Mouse (Mus musculus) liver, embryonic 12.5 days (tissue): ENCODE results near the gene Sgms2. TPM values are rescaled to one million over a fixed set of nuclear protein-coding genes. Genes with fewer than 3 reads are reported as not detected.
A peak's percentile ranks its signal among the peaks of the same experiment; 100 is the strongest.

Source experiments
- ATAC-seq: fragments of 200-750 bp; cut with Nextera tagmentation; 2 replicates; pipeline ENCODE4 v1.8.0; 2017; ENCODE audit warnings: moderate number of reproducible peaks, mild to moderate bottlenecking, moderate library complexity
- H3K27ac ChIP-seq: fragments of 300-500 bp; sonication (generic); 2 replicates; pipeline ENCODE4 v1.5.1; 2016; ENCODE audit warnings: mild to moderate bottlenecking
- H3K27me3 ChIP-seq: fragments of 300-500 bp; sonication (generic); replicated peaks from 2 replicates; pipeline ENCODE4 v1.6.1; 2016; ENCODE audit warnings: mild to moderate bottlenecking, moderate library complexity
- H3K36me3 ChIP-seq: fragments of 300-500 bp; sonication (generic); 2 replicates; pipeline ENCODE4 v1.6.1; 2016; ENCODE audit warnings: mild to moderate bottlenecking, moderate library complexity
- H3K4me1 ChIP-seq: fragments of 300-500 bp; sonication (generic); 2 replicates; pipeline ENCODE4 v1.6.1; 2016
- H3K4me2 ChIP-seq: fragments of 300-500 bp; sonication (generic); 2 replicates; pipeline ENCODE4 v1.6.1; 2016; ENCODE audit warnings: mild to moderate bottlenecking, moderate library complexity
- H3K4me3 ChIP-seq: fragments of 300-500 bp; sonication (generic); 2 replicates; pipeline ENCODE4 v1.5.1; 2016; ENCODE audit warnings: mild to moderate bottlenecking, moderate library complexity
- H3K9ac ChIP-seq: fragments of 300-500 bp; sonication (generic); 2 replicates; pipeline ENCODE4 v1.6.1; 2016; ENCODE audit warnings: mild to moderate bottlenecking, moderate library complexity
- H3K9me3 ChIP-seq: fragments of 300-500 bp; sonication (generic); replicated peaks from 2 replicates; pipeline ENCODE4 v1.6.1; 2016; ENCODE audit warnings: mild to moderate bottlenecking, moderate library complexity
- WGBS: fragments of 180-500 bp; shearing (Covaris S2); methylation state at CpG from one replicate; pipeline ENCODE4 v1.1.7; 2016; ENCODE audit not compliant: insufficient replicate concordance; 5-methylcytosine and 5-hydroxymethylcytosine counted together
- polyA plus RNA-seq: library from polyadenylated mRNA; unstranded; fragments of >200 nt; fragmentation: Nextera tagmentation; extraction: Ambion mirVana; gene quantifications from 2 replicates; pipeline ENCODE4 v1.2.1, GENCODE M21; 2016

The Sgms2 gene
- polyA plus RNA-seq, 1 experiment from 2014 or later = 2.0 TPM

- Histone ChIP-seq H3K36me3 (no peaks in the 10 kb centered on the region), H3K4me3 (no peak overlapping the region), H3K27ac (no peak overlapping the region), H3K9ac (no peak overlapping the region), H3K27me3 (peaks cover 3% of the 10 kb centered on the region; the same call in 1 of the 2 replicates), H3K4me1 (no peaks in the 10 kb centered on the region), H3K4me2 (no peak overlapping the region), H3K9me3 (no peaks in the 10 kb centered on the region)
- WGBS = 67% methylated on average over 17 of the region's 17 CpGs
- no peak for ATAC-seq
Measured at GRCm38 (mm10) chr3:131481976-131482712, 9.1 kb downstream of the Sgms2 start.

GRCm38 (mm10) chr3:131480659-131481058 is 10.6 kb downstream of the Sgms2 start:
- no peaks in the 10 kb centered on the region for H3K36me3 ChIP-seq
- ATAC-seq = no peak
- no peak overlapping the region for H3K27ac ChIP-seq
- H3K4me2 ChIP-seq = no peak overlapping the region
- no peaks in the 10 kb centered on the region for H3K4me1 ChIP-seq
- 50% methylated on average over 3 of the region's 3 CpGs for WGBS
- H3K9ac ChIP-seq = no peak overlapping the region
- no peak overlapping the region for H3K4me3 ChIP-seq
- H3K9me3 ChIP-seq = no peaks in the 10 kb centered on the region
- no peaks in the 10 kb centered on the region for H3K27me3 ChIP-seq

GRCm38 (mm10) chr3:131479415-131479814 is 11.8 kb downstream of the Sgms2 start:
- 0 out of 2 replicates have a peak, but pooled peaks have one; percentile 8 for ATAC-seq
- Histone ChIP-seq H3K4me3 (no peak overlapping the region), H3K9ac (no peak overlapping the region), H3K9me3 (no peaks in the 10 kb centered on the region), H3K27ac (no peak overlapping the region), H3K4me1 (no peaks in the 10 kb centered on the region), H3K4me2 (no peak overlapping the region), H3K27me3 (no peaks in the 10 kb centered on the region), H3K36me3 (no peaks in the 10 kb centered on the region)
- whole genome bisulfite sequencing = 82% methylated on average over 3 of the region's 3 CpGs

GRCm38 (mm10) chr3:131476002-131476401 is 15.2 kb downstream of the Sgms2 start:
- Histone ChIP-seq H3K9me3 (no peaks in the 10 kb centered on the region), H3K36me3 (no peaks in the 10 kb centered on the region)

DNA sequence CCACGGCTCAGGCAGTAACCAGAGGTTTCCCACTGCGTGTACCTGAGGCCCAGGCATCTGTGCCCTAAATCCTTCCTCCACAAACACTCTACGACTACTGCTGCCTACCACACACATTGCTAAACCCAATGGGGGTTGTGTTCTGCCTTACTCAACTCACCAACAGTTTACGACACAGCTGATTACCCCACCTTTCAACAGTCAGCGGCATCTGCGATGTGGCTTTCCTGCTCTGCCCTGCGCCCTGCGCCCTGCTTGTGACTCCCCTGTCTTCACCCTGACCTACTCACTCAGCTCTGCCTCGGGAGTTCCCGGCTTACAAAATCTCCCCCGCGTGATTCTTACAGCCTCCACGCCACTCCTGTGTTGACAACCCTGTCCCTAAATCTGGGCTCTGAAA is 16.7 kb downstream of the Sgms2 start:
- Histone ChIP-seq H3K27ac (no peak overlapping the region), H3K9ac (no peak overlapping the region), H3K27me3 (no peaks in the 10 kb centered on the region), H3K9me3 (no peaks in the 10 kb centered on the region), H3K4me2 (no peak overlapping the region), H3K36me3 (no peaks in the 10 kb centered on the region), H3K4me3 (no peak overlapping the region), H3K4me1 (no peaks in the 10 kb centered on the region; the same call in 1 of the 2 replicates)
- 54% methylated on average over 13 of the region's 13 CpGs for WGBS
- no peak for ATAC-seq

More at GRCm38 (mm10) chr3:131476002-131476401, 15.2 kb downstream of the Sgms2 start:
- no peak for ATAC-seq
- Histone ChIP-seq H3K4me3 (no peak overlapping the region), H3K4me1 (no peaks in the 10 kb centered on the region), H3K9ac (no peak overlapping the region), H3K27me3 (no peaks in the 10 kb centered on the region), H3K4me2 (no peak overlapping the region), H3K27ac (no peak overlapping the region)
- WGBS = 66% methylated on average over 10 of the region's 10 CpGs

- H3K36me3 ChIP-seq = no peaks in the 10 kb centered on the region
- H3K9me3 ChIP-seq = no peaks in the 10 kb centered on the region
- no peak for ATAC-seq
- H3K27ac ChIP-seq = no peak overlapping the region
- no peaks in the 10 kb centered on the region; the same call in 1 of the 2 replicates for H3K4me1 ChIP-seq
- H3K9ac ChIP-seq = no peak overlapping the region
- H3K27me3 ChIP-seq = no peaks in the 10 kb centered on the region
- no CpG with 5 or more reads among the region's 1 CpGs for WGBS
- no peak overlapping the region for H3K4me3 ChIP-seq
- H3K4me2 ChIP-seq = no peak overlapping the region
Measured at GRCm38 (mm10) chr3:131473496-131473895, 17.7 kb downstream of the Sgms2 start.

GRCm38 (mm10) chr3:131471836-131472235 is 19.4 kb downstream of the Sgms2 start:
- no peaks in the 10 kb centered on the region for H3K9me3 ChIP-seq
- no peak overlapping the region for H3K27ac ChIP-seq
- no peak overlapping the region for H3K4me3 ChIP-seq
- WGBS = 44% methylated on average over 6 of the region's 6 CpGs
- H3K4me1 ChIP-seq = no peaks in the 10 kb centered on the region; the same call in 1 of the 2 replicates
- H3K27me3 ChIP-seq = no peaks in the 10 kb centered on the region
- H3K4me2 ChIP-seq = no peak overlapping the region
- no peaks in the 10 kb centered on the region for H3K36me3 ChIP-seq
- no peak overlapping the region for H3K9ac ChIP-seq
- ATAC-seq = no peak

- H3K27me3 ChIP-seq = no peaks in the 10 kb centered on the region
- no peaks in the 10 kb centered on the region for H3K9me3 ChIP-seq
- H3K27ac ChIP-seq = no peak overlapping the region
- no peak overlapping the region for H3K4me2 ChIP-seq
- H3K4me3 ChIP-seq = no peak overlapping the region
- 75% methylated on average over 11 of the region's 11 CpGs for WGBS
- ATAC-seq = no peak; the same call in 1 of the 2 replicates
- H3K9ac ChIP-seq = no peak overlapping the region
- H3K36me3 ChIP-seq = no peaks in the 10 kb centered on the region
- H3K4me1 ChIP-seq = no peaks in the 10 kb centered on the region; the same call in 1 of the 2 replicates
Measured at GRCm38 (mm10) chr3:131471435-131471834, 19.8 kb downstream of the Sgms2 start.

DNA sequence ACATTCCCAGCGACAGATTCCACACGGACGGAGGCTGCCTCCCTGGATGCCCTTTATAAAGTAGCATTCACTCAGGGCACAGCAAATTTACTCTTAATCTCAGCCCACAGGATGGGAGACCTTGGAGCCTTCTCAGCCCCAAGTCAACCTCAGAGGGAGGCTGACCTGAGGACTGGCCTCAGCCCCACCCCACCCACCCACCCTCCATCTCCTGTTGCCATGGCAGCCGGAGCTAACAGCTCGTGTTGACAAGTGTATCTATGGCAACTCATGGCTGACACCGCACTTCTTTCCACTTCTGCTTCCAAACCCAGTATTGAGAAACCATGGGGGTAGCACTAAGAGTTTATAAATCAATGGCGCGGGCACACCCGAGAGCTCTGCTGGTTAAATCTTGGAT is 20.4 kb downstream of the Sgms2 start:
- Histone ChIP-seq H3K4me3 (no peak overlapping the region), H3K27ac (no peak overlapping the region), H3K36me3 (no peaks in the 10 kb centered on the region), H3K9ac (no peak overlapping the region), H3K4me2 (no peak overlapping the region), H3K9me3 (no peaks in the 10 kb centered on the region), H3K4me1 (no peaks in the 10 kb centered on the region; the same call in 1 of the 2 replicates), H3K27me3 (no peaks in the 10 kb centered on the region)
- WGBS = 55% methylated on average over 9 of the region's 9 CpGs
- no peak for ATAC-seq

GRCm38 (mm10) chr3:131469636-131470035 is 21.6 kb downstream of the Sgms2 start:
- WGBS = 42% methylated on average over 3 of the region's 3 CpGs
- Histone ChIP-seq H3K4me3 (no peak overlapping the region), H3K27me3 (no peaks in the 10 kb centered on the region), H3K4me2 (no peak overlapping the region), H3K9me3 (no peaks in the 10 kb centered on the region), H3K4me1 (no peaks in the 10 kb centered on the region; the same call in 1 of the 2 replicates), H3K27ac (no peak overlapping the region), H3K9ac (no peak overlapping the region), H3K36me3 (no peaks in the 10 kb centered on the region)
- ATAC-seq = no peak

DNA sequence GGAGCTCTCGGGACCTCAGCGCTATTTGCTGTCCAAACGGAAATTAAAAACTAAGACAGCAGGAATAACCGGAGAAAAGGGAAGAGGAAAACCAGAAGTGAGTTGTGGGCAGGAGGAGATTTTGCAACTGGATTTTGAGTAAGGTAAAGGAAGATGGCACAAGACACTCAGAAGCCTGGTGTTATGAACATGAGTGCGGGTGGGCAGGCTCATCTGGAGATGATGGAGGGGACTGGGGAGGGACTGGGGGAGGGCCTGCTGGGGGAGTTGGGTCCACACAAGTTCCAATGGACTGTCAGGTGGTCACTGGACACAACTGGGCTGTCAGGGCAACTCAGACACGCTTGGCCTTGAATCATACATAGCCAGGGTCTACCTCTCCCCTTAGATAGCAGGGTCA is 24.8 kb downstream of the Sgms2 start:
- ATAC-seq = no peak
- no peaks in the 10 kb centered on the region for H3K9me3 ChIP-seq
- no peaks in the 10 kb centered on the region for H3K36me3 ChIP-seq
- no peak overlapping the region for H3K4me3 ChIP-seq
- H3K4me1 ChIP-seq = no peaks in the 10 kb centered on the region; the same call in 1 of the 2 replicates
- 68% methylated on average over 6 of the region's 6 CpGs for WGBS
- no peak overlapping the region for H3K27ac ChIP-seq
- H3K4me2 ChIP-seq = no peak overlapping the region
- H3K9ac ChIP-seq = no peak overlapping the region
- H3K27me3 ChIP-seq = no peaks in the 10 kb centered on the region

DNA sequence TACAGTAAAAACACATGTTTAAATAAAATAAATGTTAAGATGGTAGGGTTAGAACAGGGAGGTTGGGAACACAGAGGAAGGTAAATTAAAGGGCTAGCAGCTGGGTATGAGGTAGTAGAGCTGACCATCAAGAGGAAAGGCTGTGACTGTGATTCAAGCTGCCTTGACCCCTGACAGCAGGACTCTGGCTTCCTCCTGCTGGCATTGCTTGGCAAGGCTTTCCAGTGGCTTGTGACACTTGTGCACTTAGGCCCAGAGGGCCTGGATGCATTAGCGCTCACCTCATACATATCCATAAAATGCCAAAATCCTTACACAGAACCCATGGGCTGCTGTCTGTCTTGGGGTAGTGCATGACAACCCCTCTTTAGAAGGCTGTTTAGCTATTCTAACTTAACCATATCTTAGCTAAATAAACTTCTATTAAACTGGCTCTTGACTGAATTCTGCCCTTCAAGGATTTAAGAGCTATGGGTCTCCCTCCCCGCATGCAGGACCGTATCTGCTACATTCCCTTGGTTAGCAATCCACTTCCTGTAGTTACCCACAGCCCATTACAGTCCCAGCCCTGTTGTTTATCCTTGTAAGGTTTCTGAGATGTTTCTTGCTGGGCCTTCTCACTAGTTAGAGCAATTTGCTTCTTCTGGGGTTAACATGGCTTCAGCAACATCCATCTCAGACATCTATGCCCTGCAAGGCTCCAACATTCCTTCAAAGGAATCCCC is 25.5 kb downstream of the Sgms2 start:
- Histone ChIP-seq H3K4me2 (no peak overlapping the region), H3K27me3 (no peaks in the 10 kb centered on the region), H3K9ac (no peak overlapping the region), H3K4me3 (no peak overlapping the region), H3K36me3 (no peaks in the 10 kb centered on the region), H3K4me1 (no peaks in the 10 kb centered on the region; the same call in 1 of the 2 replicates), H3K27ac (no peak overlapping the region), H3K9me3 (no peaks in the 10 kb centered on the region)
- ATAC-seq = no peak
- 59% methylated on average over 3 of the region's 3 CpGs for WGBS
